Mouse (Mus musculus) bone marrow, adult 2 months (tissue): ENCODE measurements at regions not wholly inside any gene's neighbourhood (a gene's known extent, or its start where the extent isn't known, plus 50 kb on each side); places are given as distances from the start of the nearest gene placed in this dataset.

Experiments used
- CTCF ChIP-seq: fragments of 200-500 bp; IDR thresholded peaks from 2 replicates; pipeline ENCODE4 v1.5.1; 2011; ENCODE audit warnings: low read length, control low read depth; ENCODE audit not compliant: control insufficient read depth, insufficient read depth
- POLR2A ChIP-seq: fragments of 200-500 bp; IDR thresholded peaks from 2 replicates; pipeline ENCODE4 v1.6.1; 2011; ENCODE audit warnings: low read depth, mild to moderate bottlenecking, control low read depth, low read length, borderline replicate concordance; ENCODE audit not compliant: control insufficient read depth

GRCm38 (mm10) chr17:82925751-82926150, 289.3 kb upstream of the Pkdcc start:
- TF ChIP-seq POLR2A = no peak
- TF ChIP-seq CTCF = no peak
